8 mouse cellular contexts compared by ENCODE assay signal in genomic region chr2:147014101-147014886, GRCm38 (mm10). TPM values are rescaled to one million over a fixed set of nuclear protein-coding genes. Genes with fewer than 3 reads are reported as not detected.
DNase-seq lines count a peak whose midpoint lies in the region; ATAC-seq lines count a peak whose summit lies in the region.

No protein-coding gene starts in this region.

- H3K9ac ChIP-seq in intestine, embryonic 14.5 days (ENCODE audit: low read length) = peak overlapping the region; percentile 95

- H3K4me2 ChIP-seq in intestine, embryonic 14.5 days (ENCODE audit: low read length) = peak overlapping the region; percentile 86

- peak; percentile 50 for DNase-seq in kidney, adult 9 months
- DNase-seq in kidney, postnatal 25 days = no peak
- DNase-seq in embryonic facial prominence, embryonic 10.5 days (ENCODE audit: low spot score) = no peak
- no peak for DNase-seq in intestine, embryonic 14.5 days (ENCODE audit: low spot score)
- DNase-seq in lung, postnatal 14 days = peak; percentile 43
- DNase-seq in right cerebral cortex, postnatal 10 days (ENCODE audit: low spot score in 2 of 2) = no peak
- DNase-seq in urinary bladder, postnatal 4 days (ENCODE audit: low spot score in 2 of 2) = no peak
- no peak for DNase-seq in gastrocnemius, postnatal 25 days

- H3K9me3 ChIP-seq in embryonic facial prominence, embryonic 10.5 days = no peaks in the 10 kb centered on the region
- H3K9me3 ChIP-seq in intestine, embryonic 14.5 days (ENCODE audit: control insufficient read depth, low read length) = no peaks in the 10 kb centered on the region

- peak overlapping the region; percentile 88 for H3K4me3 ChIP-seq in embryonic facial prominence, embryonic 10.5 days
- H3K4me3 ChIP-seq in intestine, embryonic 14.5 days (ENCODE audit: low read depth, low read length) = peak overlapping the region; percentile 94

- ATAC-seq in intestine, embryonic 14.5 days (replicated peaks; ENCODE audit: low FRiP score, low TSS enrichment, low read depth) = no peak

- WGBS in embryonic facial prominence, embryonic 10.5 days = 35% methylated on average over 15 of the region's 15 CpGs
- 22% methylated on average over 15 of the region's 15 CpGs for WGBS in intestine, embryonic 14.5 days

- peak overlapping the region; percentile 98 for H3K27ac ChIP-seq in embryonic facial prominence, embryonic 10.5 days (replicated peaks)
- H3K27ac ChIP-seq in intestine, embryonic 14.5 days (ENCODE audit: low read depth) = peak overlapping the region; percentile 99

- peaks cover 16% of the 10 kb centered on the region for H3K36me3 ChIP-seq in embryonic facial prominence, embryonic 10.5 days (replicated peaks)
- H3K36me3 ChIP-seq in intestine, embryonic 14.5 days (ENCODE audit: control insufficient read depth, insufficient read depth, low read length) = no peaks in the 10 kb centered on the region

- H3K4me1 ChIP-seq in embryonic facial prominence, embryonic 10.5 days = peaks cover 21% of the 10 kb centered on the region
- H3K4me1 ChIP-seq in intestine, embryonic 14.5 days (replicated peaks; ENCODE audit: control insufficient read depth, insufficient read depth, low read length) = peaks cover 8% of the 10 kb centered on the region; the same call in 1 of the 2 replicates

- no peaks in the 10 kb centered on the region for H3K27me3 ChIP-seq in embryonic facial prominence, embryonic 10.5 days (replicated peaks; ENCODE audit: low read depth, poor library complexity, severe bottlenecking)
- no peaks in the 10 kb centered on the region for H3K27me3 ChIP-seq in intestine, embryonic 14.5 days (replicated peaks; ENCODE audit: control insufficient read depth, insufficient read depth, low read length)

RNA-seq across cellular contexts. Expression of gene Xrn2, which starts 1.5 kb away (rescaled TPM):
- 89.4 and 89.7 TPM in 2 replicates for polyA plus RNA-seq in embryonic facial prominence, embryonic 10.5 days (2016; fragmentation: Nextera tagmentation; extraction: Ambion mirVana)
- 96.2 and 108 TPM in 2 replicates for polyA plus RNA-seq in intestine, embryonic 14.5 days (2014; fragmentation: Nextera tagmentation; extraction: Ambion mirVana)
- total RNA-seq in gastrocnemius, postnatal 25 days (2021) = 10 to 100 TPM; 10.9 to 12.2 TPM

Comparison
In these comparisons a context has a peak if more than half of its experiments do, and no peak if none do; other contexts are left out.
1. DNase-seq: peak in kidney, adult 9 months (single experiment) and lung, postnatal 14 days (single experiment); none in kidney, postnatal 25 days (0 of 2), embryonic facial prominence, embryonic 10.5 days (single experiment), intestine, embryonic 14.5 days (single experiment), right cerebral cortex, postnatal 10 days (0 of 2), urinary bladder, postnatal 4 days (0 of 2) and gastrocnemius, postnatal 25 days (single experiment).